Mouse (Mus musculus) lung, embryonic 16.5 days (tissue): ENCODE results near the gene Cstf2. TPM values are rescaled to one million over a fixed set of nuclear protein-coding genes. Genes with fewer than 3 reads are reported as not detected.

Source experiments
- ATAC-seq: fragments of 200-750 bp; cut with Nextera tagmentation; 2 replicates; pipeline ENCODE4 v1.8.0; 2017; ENCODE audit warnings: low read depth, mild to moderate bottlenecking, moderate library complexity
- H3K27ac ChIP-seq: fragments of 300-500 bp; sonication (generic); 2 replicates; pipeline ENCODE4 v1.5.1; 2014; ENCODE audit warnings: mild to moderate bottlenecking, control low read depth, low read length
- H3K27me3 ChIP-seq: fragments of 300-500 bp; sonication (generic); 2 replicates; pipeline ENCODE4 v1.6.1; 2014; ENCODE audit warnings: low read depth, low read length, mixed read lengths; ENCODE audit not compliant: control insufficient read depth, insufficient read depth
- H3K36me3 ChIP-seq: fragments of 300-500 bp; sonication (generic); 2 replicates; pipeline ENCODE4 v1.6.1; 2014; ENCODE audit warnings: low read length; ENCODE audit not compliant: control insufficient read depth, insufficient read depth
- H3K4me1 ChIP-seq: fragments of 300-500 bp; sonication (generic); replicated peaks from 2 replicates; pipeline ENCODE4 v1.6.1; 2014; ENCODE audit warnings: low read length, mixed read lengths; ENCODE audit not compliant: control insufficient read depth, insufficient read depth
- H3K4me2 ChIP-seq: fragments of 300-500 bp; sonication (generic); 2 replicates; pipeline ENCODE4 v1.6.1; 2014; ENCODE audit warnings: low read depth, low read length, control low read depth
- H3K4me3 ChIP-seq: fragments of 300-500 bp; sonication (generic); 2 replicates; pipeline ENCODE4 v1.5.1; 2014; ENCODE audit warnings: mild to moderate bottlenecking, low read length, control low read depth
- H3K9ac ChIP-seq: fragments of 300-500 bp; sonication (generic); 2 replicates; pipeline ENCODE4 v1.6.1; 2014; ENCODE audit warnings: low read length, control low read depth
- H3K9me3 ChIP-seq: fragments of 300-500 bp; sonication (generic); 2 replicates; pipeline ENCODE4 v1.6.1; 2016; ENCODE audit warnings: low read length; ENCODE audit not compliant: control insufficient read depth
- WGBS: fragments of 180-500 bp; shearing (Covaris S2); extraction: QIAGEN DNeasy Blood & Tissue Kit; methylation state at CpG from one replicate; pipeline ENCODE4 v1.1.7; 2014; 5-methylcytosine and 5-hydroxymethylcytosine counted together
- microRNA-seq: library from miRNA; unstranded; fragments of <30 nt; microRNA quantifications from one replicate; pipeline ENCODE4, GENCODE M21; 2016
- polyA plus RNA-seq: library from polyadenylated mRNA; unstranded; fragments of >200 nt; fragmentation: Nextera tagmentation; extraction: Ambion mirVana; gene quantifications from 2 replicates; pipeline ENCODE4 v1.2.1, GENCODE M21; 2015

The Cstf2 gene
- polyA plus RNA-seq, 1 experiment from 2014 or later = 46.5 TPM

GRCm38 (mm10) chrX:134111767-134112166, 52.8 kb downstream of the Cstf2 start:
- H3K27ac ChIP-seq = no peak overlapping the region
- WGBS = 56% methylated on average over 3 of the region's 3 CpGs
- no peak for ATAC-seq

GRCm38 (mm10) chrX:134116417-134116816, 57.4 kb downstream of the Cstf2 start:
- Histone ChIP-seq H3K9ac (no peak overlapping the region), H3K9me3 (no peaks in the 10 kb centered on the region), H3K27ac (no peak overlapping the region), H3K36me3 (no peaks in the 10 kb centered on the region), H3K27me3 (no peaks in the 10 kb centered on the region), H3K4me3 (no peak overlapping the region), H3K4me1 (no peaks in the 10 kb centered on the region), H3K4me2 (no peak overlapping the region)
- ATAC-seq = no peak
- WGBS = 55% methylated on average over 3 of the region's 3 CpGs

More at GRCm38 (mm10) chrX:134111767-134112166, 52.8 kb downstream of the Cstf2 start:
- H3K4me3 ChIP-seq = no peak overlapping the region
- H3K9me3 ChIP-seq = no peaks in the 10 kb centered on the region
- no peak overlapping the region for H3K9ac ChIP-seq
- no peaks in the 10 kb centered on the region for H3K36me3 ChIP-seq
- H3K4me2 ChIP-seq = no peak overlapping the region
- H3K27me3 ChIP-seq = no peaks in the 10 kb centered on the region
- no peaks in the 10 kb centered on the region for H3K4me1 ChIP-seq

DNA sequence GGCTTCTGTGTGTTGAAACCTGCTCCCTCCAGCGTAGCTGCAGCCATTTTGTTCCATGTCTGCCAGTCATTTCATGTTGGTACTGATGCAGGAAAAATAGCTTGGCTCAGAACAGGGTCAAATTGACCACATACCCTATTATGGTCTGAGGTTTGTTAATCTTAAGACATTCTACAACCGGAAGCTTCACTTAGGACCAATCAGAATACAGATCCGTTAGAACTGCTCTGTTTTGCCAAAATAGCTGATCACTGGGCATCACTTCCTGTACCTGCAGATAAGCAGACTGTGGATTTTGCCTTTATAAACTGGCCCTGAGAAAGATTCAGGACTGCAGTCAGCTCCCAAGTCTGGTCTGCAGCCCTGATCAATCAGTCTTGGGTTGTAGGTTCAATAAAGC, 69.6 kb downstream of the Cstf2 start:
- 70% methylated on average over 3 of the region's 3 CpGs for WGBS
- no peak for ATAC-seq
- Histone ChIP-seq H3K4me3 (no peak overlapping the region), H3K4me2 (no peak overlapping the region), H3K36me3 (no peaks in the 10 kb centered on the region), H3K27me3 (peaks cover 6% of the 10 kb centered on the region; the same call in 1 of the 2 replicates), H3K27ac (no peak overlapping the region), H3K4me1 (no peaks in the 10 kb centered on the region), H3K9me3 (no peaks in the 10 kb centered on the region), H3K9ac (no peak overlapping the region)

GRCm38 (mm10) chrX:134132295-134132694, 73.3 kb downstream of the Cstf2 start:
- no peak overlapping the region for H3K27ac ChIP-seq
- H3K4me1 ChIP-seq = no peaks in the 10 kb centered on the region
- no peak for ATAC-seq
- H3K4me2 ChIP-seq = no peak overlapping the region
- no peak overlapping the region for H3K4me3 ChIP-seq
- H3K9ac ChIP-seq = no peak overlapping the region
- peaks cover 4% of the 10 kb centered on the region; the same call in 1 of the 2 replicates for H3K27me3 ChIP-seq
- 23% methylated on average over 5 of the region's 5 CpGs for WGBS
- H3K9me3 ChIP-seq = no peaks in the 10 kb centered on the region
- H3K36me3 ChIP-seq = no peaks in the 10 kb centered on the region

- Histone ChIP-seq H3K4me1 (no peaks in the 10 kb centered on the region), H3K9ac (no peak overlapping the region), H3K36me3 (no peaks in the 10 kb centered on the region), H3K27ac (no peak overlapping the region), H3K27me3 (0 out of 2 replicates have a peak, but pooled peaks cover 2% of the 10 kb centered on the region), H3K4me3 (no peak overlapping the region), H3K4me2 (no peak overlapping the region), H3K9me3 (no peaks in the 10 kb centered on the region)
- no peak for ATAC-seq
- WGBS = 55% methylated on average over 3 of the region's 3 CpGs
Measured at GRCm38 (mm10) chrX:134133821-134134220, 74.8 kb downstream of the Cstf2 start.

Small RNAs within 50 kb of the gene (microRNA-seq; reads per million reads assigned to microRNA genes)
- not detected for gene Mir3112

Other genes with a start within 250 kb of the Cstf2 start
- gene Tnmd, start 208.2 kb upstream of the Cstf2 start, polyA plus RNA-seq = 1.4 and 2.8 TPM in 2 replicates
- 129 and 139 TPM in 2 replicates for gene Tspan6, start 160.8 kb upstream of the Cstf2 start, polyA plus RNA-seq
- gene Srpx2, start 150.8 kb upstream of the Cstf2 start, polyA plus RNA-seq = 17.1 and 19.6 TPM in 2 replicates
- 5.7 and 6.2 TPM in 2 replicates for gene Sytl4, start 77.4 kb upstream of the Cstf2 start, polyA plus RNA-seq
- 0.35 and 0.38 TPM in 2 replicates for gene Xkrx, start 102.9 kb downstream of the Cstf2 start, polyA plus RNA-seq
- not detected in 2 replicates for gene Arl13a, start 128.3 kb downstream of the Cstf2 start, polyA plus RNA-seq
- gene Nox1, start 162.8 kb downstream of the Cstf2 start, polyA plus RNA-seq = 1.6 and 1.9 TPM in 2 replicates
- gene Trmt2b, start 217.8 kb downstream of the Cstf2 start, polyA plus RNA-seq = 20.1 and 20.4 TPM in 2 replicates
- gene Tmem35a, start 236.0 kb downstream of the Cstf2 start, polyA plus RNA-seq = 3.6 and 4.4 TPM in 2 replicates
- 29.5 and 34.5 TPM in 2 replicates for gene Cenpi, start 248.9 kb downstream of the Cstf2 start, polyA plus RNA-seq